Mouse (Mus musculus) spleen, adult 12 weeks (tissue): ENCODE data around the gene Trak1.

Experiments
- DNase-seq: peaks from one replicate; pipeline ENCODE4 v3.0.0; 2022; ENCODE audit warnings: low spot score

The Trak1 gene

GRCm38 (mm10) chr9:121348476-121348875 is 51.2 kb downstream of the Trak1 start:
- DNase-seq, result no peak

DNA sequence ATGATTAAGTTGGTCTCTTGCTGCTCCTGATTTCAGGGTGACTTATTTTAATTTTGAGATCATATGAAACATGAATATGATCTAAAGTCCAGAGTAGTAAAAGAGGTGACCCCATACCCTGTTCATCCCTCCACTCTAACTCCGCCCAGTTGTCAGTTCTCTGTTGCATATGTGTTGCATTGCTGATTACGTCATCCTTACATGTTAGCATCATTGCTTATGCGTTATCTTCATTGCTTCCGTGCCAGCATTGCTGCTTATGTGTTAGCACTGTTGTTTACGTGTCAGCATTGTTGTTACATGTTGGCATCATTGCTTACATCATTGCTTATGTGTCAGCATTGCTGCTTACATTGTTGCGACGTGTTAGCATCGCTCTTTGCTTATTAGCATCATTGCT is 51.8 kb downstream of the Trak1 start:
- DNase-seq, result no peak

GRCm38 (mm10) chr9:121350601-121351000 is 53.3 kb downstream of the Trak1 start:
- DNase-seq, result no peak

DNA sequence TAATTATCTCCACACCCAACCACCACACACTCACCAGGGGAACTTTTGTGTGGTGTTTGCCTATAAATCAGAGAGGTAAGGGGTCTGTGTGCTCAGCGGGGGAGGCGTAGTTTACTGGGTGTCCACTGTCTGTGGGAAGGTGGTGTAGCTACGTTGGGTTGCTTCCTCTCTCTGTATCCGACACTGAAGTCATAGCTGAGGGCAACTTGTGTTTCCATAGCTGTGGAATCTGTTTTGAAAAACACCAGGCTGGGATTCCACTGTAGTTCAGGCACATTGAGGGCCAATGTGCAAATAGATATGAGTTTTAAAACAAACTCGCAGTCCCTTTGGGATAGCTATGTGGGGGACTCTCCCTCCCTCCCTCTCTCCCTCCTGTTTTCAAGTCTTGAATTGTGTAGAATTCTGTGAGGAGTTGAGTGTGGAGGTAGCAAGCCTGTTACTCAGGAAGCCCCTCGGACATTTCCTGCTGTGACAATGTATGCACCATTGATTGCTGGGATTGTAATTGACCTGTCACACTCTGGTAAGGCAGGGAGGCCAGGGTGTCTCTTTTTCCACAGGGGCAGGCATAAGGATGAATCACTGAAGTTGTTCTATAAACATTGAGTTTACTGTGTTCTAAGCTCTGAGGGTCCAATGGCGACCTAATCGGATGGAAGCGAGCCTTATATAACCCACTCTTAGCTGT is 54.2 kb downstream of the Trak1 start:
- DNase-seq, result no peak

GRCm38 (mm10) chr9:121352131-121352606 is 54.9 kb downstream of the Trak1 start:
- DNase-seq, result peak; percentile 34

- DNase-seq, result no peak
Measured at GRCm38 (mm10) chr9:121352726-121353125, 55.4 kb downstream of the Trak1 start.

DNA sequence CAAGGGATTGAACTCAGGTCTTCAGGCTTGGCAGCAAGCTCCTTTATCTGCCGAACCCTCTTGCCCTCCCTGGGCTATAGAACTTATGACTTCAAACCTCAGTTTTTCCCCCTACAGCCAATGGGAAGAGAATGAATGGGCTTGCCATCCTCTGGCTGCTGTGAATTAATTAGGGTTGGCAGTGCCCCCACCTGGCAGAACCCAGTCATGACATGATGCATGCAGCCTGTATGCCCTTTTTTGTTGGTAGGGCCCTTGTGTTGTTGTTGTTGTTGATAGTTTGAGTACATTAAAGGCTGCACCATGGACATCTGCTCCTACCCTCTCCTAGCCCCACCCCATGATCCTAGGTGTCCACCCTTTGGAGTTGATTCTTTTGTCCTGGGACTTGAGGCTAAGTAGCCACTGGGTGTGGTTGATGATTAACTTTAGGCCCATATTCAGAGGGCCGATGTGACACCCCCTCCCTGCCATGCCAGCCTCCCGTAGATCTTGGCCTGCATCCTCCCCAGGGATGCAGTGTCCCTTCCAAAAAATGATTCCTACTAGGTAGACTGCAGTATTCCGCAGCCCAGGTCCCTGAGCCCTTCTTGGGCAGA is 57.6 kb downstream of the Trak1 start:
- DNase-seq, result peak; percentile 49

GRCm38 (mm10) chr9:121355431-121356141 is 58.3 kb downstream of the Trak1 start:
- DNase-seq, result no peak

DNA sequence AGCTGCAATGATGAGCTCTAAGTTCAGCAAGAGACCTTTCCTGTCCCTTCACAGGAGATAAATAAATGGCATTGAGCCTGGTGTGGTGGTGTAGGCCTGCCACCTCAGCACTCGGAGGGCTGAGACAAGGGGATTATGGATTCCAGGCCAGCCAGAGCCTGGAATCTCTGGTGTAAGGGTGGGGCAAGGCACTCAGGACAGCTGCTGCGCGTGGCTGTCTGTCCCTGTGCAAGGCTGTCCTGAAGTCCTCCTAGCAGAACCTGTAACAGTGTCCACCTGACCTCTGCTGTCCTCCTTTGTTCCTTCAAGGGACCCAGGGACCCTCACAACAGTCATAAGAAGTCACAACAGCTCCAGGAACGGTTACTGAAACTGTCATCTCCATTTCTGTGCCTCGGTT is 59.8 kb downstream of the Trak1 start:
- no peak for DNase-seq

- no peak for DNase-seq
Measured at GRCm38 (mm10) chr9:121357582-121358275, 60.4 kb downstream of the Trak1 start.

GRCm38 (mm10) chr9:121358418-121358817 is 61.1 kb downstream of the Trak1 start:
- DNase-seq, result no peak

DNA sequence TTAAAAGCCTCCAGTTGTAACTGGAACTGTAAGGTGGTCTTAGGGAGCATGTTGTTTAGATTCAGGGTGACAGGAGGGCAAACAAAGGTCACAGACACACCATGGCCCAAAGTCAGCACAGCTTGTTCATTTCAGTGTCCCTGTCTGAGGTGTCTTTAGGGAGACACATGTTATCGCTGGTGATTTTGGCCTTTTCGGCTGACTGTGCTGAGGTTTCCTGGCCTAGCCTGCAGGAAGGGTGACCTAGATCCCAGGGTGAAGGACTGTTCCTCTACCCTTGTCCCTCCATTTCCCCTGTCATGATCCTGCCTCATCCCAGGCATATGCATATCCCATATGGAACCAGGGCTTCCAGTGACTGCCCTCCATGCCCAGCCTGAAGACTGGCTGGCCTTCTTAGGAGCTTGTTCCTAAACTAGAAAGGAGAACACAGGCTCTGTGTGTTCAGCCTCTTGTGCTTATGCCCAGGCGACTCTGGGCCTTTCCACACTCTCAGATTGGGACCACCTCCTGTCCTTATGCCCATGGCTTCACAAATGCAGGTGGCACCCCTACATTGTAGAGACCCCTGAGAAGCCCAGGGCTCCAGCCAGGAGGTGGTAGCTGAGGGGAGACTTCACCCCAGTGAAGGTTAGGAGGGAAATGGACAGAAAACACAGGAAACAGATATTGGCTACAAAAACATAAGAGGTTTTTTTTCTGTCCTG is 62.1 kb downstream of the Trak1 start:
- DNase-seq, result no peak

GRCm38 (mm10) chr9:121360327-121360954 is 63.1 kb downstream of the Trak1 start:
- no peak for DNase-seq

DNA sequence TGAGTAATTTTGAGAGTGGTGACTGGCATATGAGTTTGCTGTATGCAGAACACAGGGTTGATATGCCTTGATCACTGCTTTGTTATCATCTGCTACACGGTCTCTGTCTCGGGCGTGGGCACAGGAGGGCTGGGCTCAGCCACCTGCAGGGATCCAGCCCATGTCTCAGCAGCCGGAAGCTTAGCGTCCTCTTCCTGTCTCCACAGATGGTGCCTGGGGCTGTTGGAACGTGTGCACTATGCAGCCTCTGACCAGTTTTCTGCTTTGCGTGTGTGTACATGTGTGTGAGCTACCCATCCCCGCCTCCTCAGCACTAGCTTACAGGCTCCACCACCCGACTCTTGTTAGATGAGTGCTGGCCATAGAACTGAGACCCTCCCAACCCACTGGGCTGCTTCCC is 63.7 kb downstream of the Trak1 start:
- no peak for DNase-seq

GRCm38 (mm10) chr9:121363932-121364331 is 66.6 kb downstream of the Trak1 start:
- DNase-seq, result no peak

- DNase-seq, result no peak
Measured at GRCm38 (mm10) chr9:121366135-121366863, 69.0 kb downstream of the Trak1 start.

DNA sequence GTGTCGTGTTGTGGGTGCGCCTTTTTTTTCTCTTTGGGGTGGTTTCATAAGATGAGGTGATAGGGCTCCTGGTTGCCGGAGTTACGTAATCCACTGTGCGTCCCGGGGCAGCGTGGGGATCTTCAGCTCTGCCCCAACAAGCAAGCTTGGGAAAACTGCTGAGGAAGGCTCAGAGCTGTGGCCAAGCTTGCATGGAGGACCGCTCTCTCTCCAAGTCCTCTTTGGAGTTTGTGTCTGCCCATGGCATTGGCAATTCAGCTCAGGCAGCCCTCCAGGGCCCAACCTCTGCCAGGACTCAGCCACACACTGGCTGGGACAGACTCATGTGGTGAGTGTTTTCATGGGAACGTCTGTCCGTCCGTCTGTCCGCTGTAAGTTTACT is 69.6 kb downstream of the Trak1 start:
- no peak for DNase-seq

DNA sequence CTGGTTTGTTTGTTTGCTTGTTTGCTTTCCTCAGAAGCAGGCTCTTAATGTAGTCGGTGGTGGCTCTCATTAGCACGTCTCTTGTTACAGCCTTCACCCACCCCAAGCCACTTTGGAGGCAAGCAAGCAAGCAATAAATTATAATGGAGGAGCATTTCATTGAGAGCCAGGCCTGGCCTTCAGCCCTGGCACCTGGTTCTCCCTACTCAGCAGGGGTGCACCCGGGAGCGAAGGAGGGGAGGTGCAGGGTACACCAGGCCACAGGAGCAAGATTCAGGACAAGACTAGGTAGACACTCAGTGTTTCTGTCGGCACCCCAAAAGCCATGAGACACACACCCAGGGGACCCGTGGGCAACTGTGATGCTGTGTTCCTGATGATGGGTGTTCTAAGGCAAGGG is 72.3 kb downstream of the Trak1 start:
- no peak for DNase-seq

DNA sequence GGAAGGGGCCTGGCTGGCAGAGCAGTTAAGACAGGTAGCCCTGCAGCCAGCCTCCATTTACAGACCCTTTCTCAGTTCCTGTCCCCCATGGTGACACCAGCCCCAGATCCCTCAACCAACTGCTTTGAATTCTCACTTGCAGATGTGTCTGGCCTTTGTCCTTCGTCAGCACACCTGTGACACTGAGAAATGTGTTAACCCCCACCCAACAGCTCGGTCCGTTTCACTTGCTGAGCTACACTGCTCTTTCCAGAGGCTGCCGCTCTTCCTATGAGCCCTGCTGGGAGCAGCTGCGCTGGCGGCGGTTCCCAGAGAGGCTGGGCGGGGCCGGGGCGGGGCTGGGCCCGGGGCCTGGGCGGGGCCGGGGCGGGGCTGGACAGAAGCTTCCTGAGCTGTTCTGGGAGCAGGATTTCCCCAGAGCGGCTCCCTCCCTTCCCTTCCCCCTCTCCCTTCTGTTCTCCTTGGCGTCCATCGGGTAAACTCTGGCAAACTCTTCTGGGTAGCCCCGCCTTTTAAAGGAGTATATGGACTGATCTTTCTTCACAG is 74.1 kb downstream of the Trak1 start:
- peak; percentile 16 for DNase-seq

DNA sequence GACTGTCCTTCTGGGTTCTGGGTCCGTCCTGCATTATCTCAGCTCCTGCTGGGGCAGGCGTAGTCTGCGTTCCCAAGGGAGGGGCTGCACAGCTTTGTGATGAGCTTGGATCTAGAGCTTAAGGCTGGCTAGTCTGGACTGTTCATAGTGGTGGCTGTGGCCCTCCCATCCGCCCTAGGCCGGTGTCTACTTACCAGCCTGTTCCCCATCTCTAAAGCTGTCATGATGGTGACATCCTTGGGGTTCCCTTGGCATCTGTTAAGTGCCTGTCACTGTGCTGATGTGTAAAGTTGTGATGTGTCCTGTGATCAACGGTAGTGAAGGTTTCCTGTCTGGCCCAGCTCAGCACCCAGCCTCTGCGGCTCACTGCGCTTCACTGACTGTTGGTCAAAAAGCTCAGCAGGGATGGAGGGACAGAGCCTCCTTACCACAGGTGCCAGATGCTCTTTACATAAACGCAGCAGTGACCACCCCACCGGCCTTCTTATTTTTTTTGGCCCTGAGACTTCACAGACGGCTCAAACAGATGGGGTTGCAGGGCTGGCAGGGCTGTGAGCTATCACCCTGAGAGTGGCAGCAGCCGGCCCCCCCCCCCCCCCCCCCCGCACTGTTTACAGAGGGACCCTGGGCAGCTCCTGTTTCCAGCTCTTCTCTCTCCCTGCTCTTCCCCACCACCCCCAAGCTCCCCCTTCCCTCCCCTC is 74.8 kb downstream of the Trak1 start:
- no peak for DNase-seq
